Mouse (Mus musculus) stomach, embryonic 14.5 days (tissue): ENCODE measurements at regions not wholly inside any gene's neighbourhood (a gene's known extent, or its start where the extent isn't known, plus 50 kb on each side); places are given as distances from the start of the nearest gene placed in this dataset.

Source experiments
- ATAC-seq: fragments of 200-750 bp; cut with Nextera tagmentation; 2 replicates; pipeline ENCODE4 v1.8.0; 2017; ENCODE audit warnings: low read depth, moderate TSS enrichment; ENCODE audit not compliant: insufficient number of reproducible peaks, insufficient read depth, low FRiP score
- H3K27ac ChIP-seq: fragments of 300-500 bp; sonication (generic); 2 replicates; pipeline ENCODE4 v1.5.1; 2014; ENCODE audit warnings: mild to moderate bottlenecking, low read length, moderate library complexity, mixed read lengths
- H3K27me3 ChIP-seq: fragments of 300-500 bp; sonication (generic); 2 replicates; pipeline ENCODE4 v1.6.1; 2014; ENCODE audit warnings: low read length, control low read depth, mixed read lengths; ENCODE audit not compliant: control insufficient read depth, insufficient read depth
- H3K36me3 ChIP-seq: fragments of 300-500 bp; sonication (generic); 2 replicates; pipeline ENCODE4 v1.6.1; 2014; ENCODE audit warnings: mild to moderate bottlenecking, control low read depth, low read length, moderate library complexity, mixed read lengths; ENCODE audit not compliant: control insufficient read depth, insufficient read depth
- H3K4me1 ChIP-seq: fragments of 300-500 bp; sonication (generic); 2 replicates; pipeline ENCODE4 v1.6.1; 2014; ENCODE audit warnings: low read length, control low read depth, mixed read lengths; ENCODE audit not compliant: control insufficient read depth, insufficient read depth
- H3K4me2 ChIP-seq: fragments of 300-500 bp; sonication (generic); replicated peaks from 2 replicates; pipeline ENCODE4 v1.6.1; 2014; ENCODE audit warnings: low read depth, low read length, control low read depth
- H3K4me3 ChIP-seq: fragments of 300-500 bp; sonication (generic); 2 replicates; pipeline ENCODE4 v1.5.1; 2014; ENCODE audit warnings: low read depth, low read length, control low read depth
- H3K9ac ChIP-seq: fragments of 300-500 bp; sonication (generic); replicated peaks from 2 replicates; pipeline ENCODE4 v1.6.1; 2014; ENCODE audit warnings: low read depth, mild to moderate bottlenecking, control low read depth, low read length, moderate library complexity, mixed read lengths
- H3K9me3 ChIP-seq: fragments of 300-500 bp; sonication (generic); 2 replicates; pipeline ENCODE4 v1.6.1; 2016; ENCODE audit warnings: low read depth, low read length, control low read depth; ENCODE audit not compliant: control insufficient read depth
- WGBS: fragments of 180-500 bp; shearing (Covaris S2); extraction: QIAGEN DNeasy Blood & Tissue Kit; methylation state at CpG from one replicate; pipeline ENCODE4 v1.1.7; 2014; 5-methylcytosine and 5-hydroxymethylcytosine counted together

GRCm38 (mm10) chr1:127087616-127088015, 117.2 kb upstream of the Mgat5 start:
- Histone ChIP-seq H3K27ac (no peak overlapping the region), H3K27me3 (no peaks in the 10 kb centered on the region), H3K9me3 (no peaks in the 10 kb centered on the region), H3K4me3 (no peak overlapping the region), H3K4me2 (no peak overlapping the region), H3K4me1 (no peaks in the 10 kb centered on the region), H3K36me3 (no peaks in the 10 kb centered on the region), H3K9ac (no peak overlapping the region)
- ATAC-seq, result no peak

GRCm38 (mm10) chr1:127085988-127086387, 118.8 kb upstream of the Mgat5 start:
- Histone ChIP-seq H3K27ac (no peak overlapping the region), H3K9ac (no peak overlapping the region), H3K36me3 (no peaks in the 10 kb centered on the region), H3K27me3 (no peaks in the 10 kb centered on the region), H3K4me3 (no peak overlapping the region), H3K4me2 (no peak overlapping the region), H3K4me1 (no peaks in the 10 kb centered on the region), H3K9me3 (no peaks in the 10 kb centered on the region)
- 72% methylated on average over 4 of the region's 4 CpGs for WGBS
- no peak for ATAC-seq

- Histone ChIP-seq H3K4me3 (no peak overlapping the region), H3K27me3 (no peaks in the 10 kb centered on the region), H3K27ac (no peak overlapping the region), H3K9me3 (no peaks in the 10 kb centered on the region; the same call in 1 of the 2 replicates), H3K4me2 (no peak overlapping the region), H3K4me1 (no peaks in the 10 kb centered on the region), H3K9ac (no peak overlapping the region), H3K36me3 (no peaks in the 10 kb centered on the region)
- ATAC-seq, result no peak
- WGBS, result 40% methylated on average over 3 of the region's 3 CpGs
Observed at GRCm38 (mm10) chr1:127083761-127084308, 121.0 kb upstream of the Mgat5 start.

GRCm38 (mm10) chr1:127079012-127079411, 125.8 kb upstream of the Mgat5 start:
- Histone ChIP-seq H3K9ac (no peak overlapping the region), H3K27ac (no peak overlapping the region), H3K36me3 (no peaks in the 10 kb centered on the region), H3K4me3 (no peak overlapping the region), H3K4me2 (no peak overlapping the region), H3K27me3 (no peaks in the 10 kb centered on the region), H3K9me3 (no peaks in the 10 kb centered on the region; the same call in 1 of the 2 replicates), H3K4me1 (no peaks in the 10 kb centered on the region)
- ATAC-seq, result no peak
- WGBS, result 70% methylated on average over 4 of the region's 4 CpGs

- Histone ChIP-seq H3K36me3 (no peaks in the 10 kb centered on the region), H3K27ac (no peak overlapping the region), H3K4me2 (no peak overlapping the region), H3K9ac (no peak overlapping the region), H3K4me3 (no peak overlapping the region), H3K4me1 (no peaks in the 10 kb centered on the region), H3K27me3 (no peaks in the 10 kb centered on the region), H3K9me3 (no peaks in the 10 kb centered on the region)
- ATAC-seq, result peak; percentile 33; the same call in 1 of the 2 replicates
- 69% methylated on average over 2 of the region's 2 CpGs for WGBS
Observed at GRCm38 (mm10) chr1:127062430-127062829, 142.4 kb upstream of the Mgat5 start.

GRCm38 (mm10) chr1:127045711-127046420, 158.9 kb upstream of the Mgat5 start:
- Histone ChIP-seq H3K4me1 (no peaks in the 10 kb centered on the region), H3K36me3 (no peaks in the 10 kb centered on the region), H3K4me3 (no peak overlapping the region), H3K9me3 (no peaks in the 10 kb centered on the region), H3K27ac (no peak overlapping the region), H3K4me2 (no peak overlapping the region), H3K9ac (no peak overlapping the region), H3K27me3 (no peaks in the 10 kb centered on the region)
- 69% methylated on average over 6 of the region's 6 CpGs for WGBS
- ATAC-seq, result no peak

GRCm38 (mm10) chr1:127034748-127035147, 170.1 kb upstream of the Mgat5 start:
- no peak overlapping the region for H3K4me2 ChIP-seq
- no peaks in the 10 kb centered on the region for H3K27me3 ChIP-seq
- no peak overlapping the region for H3K27ac ChIP-seq
- no peaks in the 10 kb centered on the region for H3K9me3 ChIP-seq
- H3K4me3 ChIP-seq, result no peak overlapping the region
- 73% methylated on average over 2 of the region's 2 CpGs for WGBS
- ATAC-seq, result no peak
- no peak overlapping the region for H3K9ac ChIP-seq
- no peaks in the 10 kb centered on the region for H3K4me1 ChIP-seq
- H3K36me3 ChIP-seq, result no peaks in the 10 kb centered on the region

GRCm38 (mm10) chr1:127031563-127031962, 173.3 kb upstream of the Mgat5 start:
- Histone ChIP-seq H3K4me1 (no peaks in the 10 kb centered on the region), H3K9me3 (no peaks in the 10 kb centered on the region), H3K4me3 (no peak overlapping the region), H3K36me3 (no peaks in the 10 kb centered on the region), H3K4me2 (no peak overlapping the region), H3K9ac (no peak overlapping the region), H3K27me3 (no peaks in the 10 kb centered on the region), H3K27ac (no peak overlapping the region; the same call in 1 of the 2 replicates)
- WGBS, result 24% methylated on average over 4 of the region's 4 CpGs
- no peak for ATAC-seq
